Mouse (Mus musculus): ENCODE data around the gene Olfr469. TPM values are rescaled to one million over a fixed set of nuclear protein-coding genes. Genes with fewer than 3 reads are reported as not detected.

Gene Olfr469
- polyA plus RNA-seq, 1 experiment = not detected

- no peak overlapping the region for H3K27ac ChIP-seq (ENCODE audit: insufficient read depth, low read length)
- DNase-seq (ENCODE audit: low read depth in 1 of 2, low spot score in 2 of 2) = no peak
- no peaks in the 10 kb centered on the region for H3K4me1 ChIP-seq (ENCODE audit: control insufficient read depth, insufficient read depth, insufficient read length)
- TF ChIP-seq CTCF (IDR thresholded peaks at IDR 0.05; ENCODE audit: extremely low read depth, insufficient read depth, insufficient read length, insufficient replicate concordance) = no peak
- no peak for TF ChIP-seq POLR2A (IDR thresholded peaks at IDR 0.05; ENCODE audit: low read depth, low read length)
- H3K27me3 ChIP-seq (ENCODE audit: control insufficient read depth, insufficient read depth, low read length) = no peaks in the 10 kb centered on the region
- H3K36me3 ChIP-seq (ENCODE audit: control insufficient read depth, insufficient read depth, low read length) = no peaks in the 10 kb centered on the region
- WGBS = 69% methylated on average over 2 of the region's 2 CpGs
- H3K4me3 ChIP-seq (ENCODE audit: extremely low read depth, insufficient read depth, insufficient read length) = no peak overlapping the region
These were observed 28.8 kb downstream of the Olfr469 start for GRCm38 (mm10) chr7:107796500-107796899.

- no peaks in the 10 kb centered on the region for H3K27me3 ChIP-seq (ENCODE audit: control insufficient read depth, insufficient read depth, low read length)
- no peak overlapping the region for H3K4me3 ChIP-seq (ENCODE audit: extremely low read depth, insufficient read depth, insufficient read length)
- H3K36me3 ChIP-seq (ENCODE audit: control insufficient read depth, insufficient read depth, low read length) = no peaks in the 10 kb centered on the region
- 62% methylated on average over 3 of the region's 3 CpGs for WGBS
- TF ChIP-seq CTCF (IDR thresholded peaks at IDR 0.05; ENCODE audit: extremely low read depth, insufficient read depth, insufficient read length, insufficient replicate concordance) (no peak), POLR2A (IDR thresholded peaks at IDR 0.05; ENCODE audit: low read depth, low read length) (no peak)
- no peaks in the 10 kb centered on the region for H3K4me1 ChIP-seq (ENCODE audit: control insufficient read depth, insufficient read depth, insufficient read length)
- DNase-seq (ENCODE audit: low read depth in 1 of 2, low spot score in 2 of 2) = no peak
- H3K27ac ChIP-seq (ENCODE audit: insufficient read depth, low read length) = no peak overlapping the region
These were observed 37.2 kb downstream of the Olfr469 start for GRCm38 (mm10) chr7:107787977-107788620.

- H3K27ac ChIP-seq (ENCODE audit: insufficient read depth, low read length) = no peak overlapping the region
- DNase-seq (ENCODE audit: low read depth in 1 of 2, low spot score in 2 of 2) = no peak
- no peaks in the 10 kb centered on the region for H3K36me3 ChIP-seq (ENCODE audit: control insufficient read depth, insufficient read depth, low read length)
- no peak overlapping the region for H3K4me3 ChIP-seq (ENCODE audit: extremely low read depth, insufficient read depth, insufficient read length)
- no peaks in the 10 kb centered on the region for H3K4me1 ChIP-seq (ENCODE audit: control insufficient read depth, insufficient read depth, insufficient read length)
- H3K27me3 ChIP-seq (ENCODE audit: control insufficient read depth, insufficient read depth, low read length) = no peaks in the 10 kb centered on the region
- TF ChIP-seq CTCF (IDR thresholded peaks at IDR 0.05; ENCODE audit: extremely low read depth, insufficient read depth, insufficient read length, insufficient replicate concordance) (0 out of 2 replicates have a peak, but pooled peaks have one; percentile 29), POLR2A (IDR thresholded peaks at IDR 0.05; ENCODE audit: low read depth, low read length) (no peak)
- WGBS = 49% methylated on average over 4 of the region's 4 CpGs
These were observed 45.7 kb downstream of the Olfr469 start for GRCm38 (mm10) chr7:107779611-107780010.

- H3K4me3 ChIP-seq (ENCODE audit: extremely low read depth, insufficient read depth, insufficient read length) = no peak overlapping the region
- no peaks in the 10 kb centered on the region for H3K36me3 ChIP-seq (ENCODE audit: control insufficient read depth, insufficient read depth, low read length)
- H3K27me3 ChIP-seq (ENCODE audit: control insufficient read depth, insufficient read depth, low read length) = no peaks in the 10 kb centered on the region
- 75% methylated on average over 1 of the region's 1 CpGs for WGBS
- no peaks in the 10 kb centered on the region for H3K4me1 ChIP-seq (ENCODE audit: control insufficient read depth, insufficient read depth, insufficient read length)
- no peak overlapping the region for H3K27ac ChIP-seq (ENCODE audit: insufficient read depth, low read length)
- DNase-seq (ENCODE audit: low read depth in 1 of 2, low spot score in 2 of 2) = no peak
- TF ChIP-seq POLR2A (IDR thresholded peaks at IDR 0.05; ENCODE audit: low read depth, low read length) (no peak), CTCF (IDR thresholded peaks at IDR 0.05; ENCODE audit: extremely low read depth, insufficient read depth, insufficient read length, insufficient replicate concordance) (no peak)
These were observed 47.1 kb downstream of the Olfr469 start for GRCm38 (mm10) chr7:107778216-107778615.

GRCm38 (mm10) chr7:107770812-107771211 is 54.5 kb downstream of the Olfr469 start:
- no peaks in the 10 kb centered on the region for H3K27me3 ChIP-seq (ENCODE audit: control insufficient read depth, insufficient read depth, low read length)
- H3K27ac ChIP-seq (ENCODE audit: insufficient read depth, low read length) = no peak overlapping the region
- no peaks in the 10 kb centered on the region for H3K36me3 ChIP-seq (ENCODE audit: control insufficient read depth, insufficient read depth, low read length)
- no peak overlapping the region for H3K4me3 ChIP-seq (ENCODE audit: extremely low read depth, insufficient read depth, insufficient read length)
- DNase-seq (ENCODE audit: low read depth in 1 of 2, low spot score in 2 of 2) = no peak
- no peak for TF ChIP-seq POLR2A (IDR thresholded peaks at IDR 0.05; ENCODE audit: low read depth, low read length)
- TF ChIP-seq CTCF (IDR thresholded peaks at IDR 0.05; ENCODE audit: extremely low read depth, insufficient read depth, insufficient read length, insufficient replicate concordance) = no peak
- no peaks in the 10 kb centered on the region for H3K4me1 ChIP-seq (ENCODE audit: control insufficient read depth, insufficient read depth, insufficient read length)
- 58% methylated on average over 6 of the region's 6 CpGs for WGBS

Other genes starting within 250 kb of the Olfr469 start
- gene Ppfibp2, start 230.3 kb downstream of the Olfr469 start, polyA plus RNA-seq (2012; rRNA removed) = 5.4 and 5.5 TPM in 2 replicates
- gene 5330417H12Rik, start 200.4 kb downstream of the Olfr469 start, polyA plus RNA-seq (2012; rRNA removed) = not detected in 2 replicates
- gene Cyb5r2, start 67.5 kb downstream of the Olfr469 start, polyA plus RNA-seq (2012; rRNA removed) = 0.08 and 0.20 TPM in 2 replicates
- not detected in 2 replicates for gene Ovch2, start 24.3 kb downstream of the Olfr469 start, polyA plus RNA-seq (2012; rRNA removed)
- gene Olfr467, start 13.3 kb downstream of the Olfr469 start, polyA plus RNA-seq (2012; rRNA removed) = not detected in 2 replicates
- gene Olfr470, start 21.9 kb upstream of the Olfr469 start, polyA plus RNA-seq (2012; rRNA removed) = not detected in 2 replicates
- not detected in 2 replicates for gene Olfr472, start 72.4 kb upstream of the Olfr469 start, polyA plus RNA-seq (2012; rRNA removed)
- not detected in 2 replicates for gene Olfr473, start 104.9 kb upstream of the Olfr469 start, polyA plus RNA-seq (2012; rRNA removed)
- not detected in 2 replicates for gene Olfr474, start 129.1 kb upstream of the Olfr469 start, polyA plus RNA-seq (2012; rRNA removed)
- gene Olfr476, start 139.3 kb upstream of the Olfr469 start, polyA plus RNA-seq (2012; rRNA removed) = not detected in 2 replicates
- not detected in 2 replicates for gene Olfr477, start 161.2 kb upstream of the Olfr469 start, polyA plus RNA-seq (2012; rRNA removed)
- gene Olfr478, start 208.4 kb upstream of the Olfr469 start, polyA plus RNA-seq (2012; rRNA removed) = not detected in 2 replicates
- not detected in 2 replicates for gene Olfr479, start 225.2 kb upstream of the Olfr469 start, polyA plus RNA-seq (2012; rRNA removed)
- gene Olfr480, start 241.8 kb upstream of the Olfr469 start, polyA plus RNA-seq (2012; rRNA removed) = not detected in 2 replicates

Measured in spleen, adult 2 months (tissue).